Mouse (Mus musculus) megakaryocyte, embryonic 14.5 days (primary cell): ENCODE data around the gene Sept5. TPM values are rescaled to one million over a fixed set of nuclear protein-coding genes. Genes with fewer than 3 reads are reported as not detected.

Source experiments
- H3K27me3 ChIP-seq: replicated peaks from 2 replicates; pipeline ENCODE3; 2012; ENCODE audit warnings: inconsistent platforms
- H3K36me3 ChIP-seq: replicated peaks from 2 replicates; pipeline ENCODE3; 2012; ENCODE audit warnings: low read length, inconsistent platforms, mixed read lengths
- H3K4me1 ChIP-seq: 2 replicates; pipeline ENCODE4 v1.6.1; 2012; ENCODE audit warnings: inconsistent platforms
- H3K4me3 ChIP-seq: replicated peaks from 2 replicates; pipeline ENCODE3; 2012; ENCODE audit warnings: moderate library complexity, mild to moderate bottlenecking, inconsistent platforms
- H3K9me3 ChIP-seq: 2 replicates; pipeline ENCODE4 v1.6.1; 2012; ENCODE audit warnings: inconsistent platforms
- FLI1 ChIP-seq: IDR thresholded peaks from 2 replicates; pipeline ENCODE4 v1.6.1; 2012; ENCODE audit warnings: low read length, inconsistent platforms, mixed read lengths
- GATA1 ChIP-seq: IDR thresholded peaks from 3 replicates; pipeline ENCODE4 v1.6.1; 2012; ENCODE audit warnings: mixed read lengths, low read length, inconsistent platforms, borderline replicate concordance
- polyA plus RNA-seq: library from polyadenylated mRNA; stranded (reverse); fragments of >175 nt; gene quantifications from 2 replicates; pipeline ENCODE4 v1.2.3, GENCODE M21; 2012; ENCODE audit warnings: low replicate concordance; ENCODE audit not compliant: insufficient read depth

The Sept5 gene
- polyA plus RNA-seq, 1 experiment, result 8.0 TPM

- Histone ChIP-seq H3K36me3 (peaks cover 2% of the 10 kb centered on the region), H3K9me3 (no peaks in the 10 kb centered on the region), H3K4me1 (peaks cover 99% of the 10 kb centered on the region), H3K4me3 (peak overlapping the region; percentile 90), H3K27me3 (peaks cover 97% of the 10 kb centered on the region)
- TF ChIP-seq FLI1 (no peak), GATA1 (no peak)
These were observed 3.9 kb downstream of the Sept5 start for GRCm38 (mm10) chr16:18625791-18626311.

GRCm38 (mm10) chr16:18625097-18625496, 4.7 kb downstream of the Sept5 start:
- H3K36me3 ChIP-seq, result peaks cover 6% of the 10 kb centered on the region
- H3K9me3 ChIP-seq, result no peaks in the 10 kb centered on the region
- peaks cover 96% of the 10 kb centered on the region for H3K27me3 ChIP-seq
- H3K4me1 ChIP-seq, result peaks cover 100% of the 10 kb centered on the region
- no peak overlapping the region for H3K4me3 ChIP-seq
- no peak for TF ChIP-seq FLI1
- no peak for TF ChIP-seq GATA1

- Histone ChIP-seq H3K4me1 (peaks cover 100% of the 10 kb centered on the region), H3K27me3 (peaks cover 95% of the 10 kb centered on the region), H3K4me3 (peak overlapping the region; percentile 80), H3K36me3 (peaks cover 10% of the 10 kb centered on the region), H3K9me3 (no peaks in the 10 kb centered on the region)
- TF ChIP-seq GATA1 (no peak), FLI1 (no peak)
These were observed 5.1 kb downstream of the Sept5 start for GRCm38 (mm10) chr16:18624641-18625040.

- peaks cover 91% of the 10 kb centered on the region for H3K27me3 ChIP-seq
- peaks cover 17% of the 10 kb centered on the region for H3K36me3 ChIP-seq
- TF ChIP-seq GATA1 (no peak), FLI1 (no peak)
- H3K4me1 ChIP-seq, result peaks cover 100% of the 10 kb centered on the region
- H3K4me3 ChIP-seq, result peak overlapping the region; percentile 80
- no peaks in the 10 kb centered on the region for H3K9me3 ChIP-seq
These were observed 5.8 kb downstream of the Sept5 start for GRCm38 (mm10) chr16:18623751-18624540.

- H3K9me3 ChIP-seq, result no peaks in the 10 kb centered on the region
- H3K27me3 ChIP-seq, result peaks cover 83% of the 10 kb centered on the region
- TF ChIP-seq GATA1 (no peak), FLI1 (no peak)
- peak overlapping the region; percentile 95 for H3K4me3 ChIP-seq
- peaks cover 19% of the 10 kb centered on the region for H3K36me3 ChIP-seq
- peaks cover 100% of the 10 kb centered on the region for H3K4me1 ChIP-seq
These were observed 6.6 kb downstream of the Sept5 start for GRCm38 (mm10) chr16:18622916-18623750.

- TF ChIP-seq GATA1 (no peak), FLI1 (no peak)
- Histone ChIP-seq H3K9me3 (no peaks in the 10 kb centered on the region), H3K4me1 (peaks cover 100% of the 10 kb centered on the region), H3K27me3 (peaks cover 78% of the 10 kb centered on the region), H3K4me3 (peak within 1 kb of the TSS; percentile 95), H3K36me3 (peaks cover 19% of the 10 kb centered on the region)
These were observed 7.7 kb downstream of the Sept5 start, which contains the start of gene Gp1bb for GRCm38 (mm10) chr16:18622019-18622418. Gene Gp1bb (minus strand): TSS chr16:18622403.

- TF ChIP-seq FLI1 (no peak), GATA1 (no peak)
- H3K4me3 ChIP-seq, result peak overlapping the region; percentile 95
- peaks cover 78% of the 10 kb centered on the region for H3K27me3 ChIP-seq
- peaks cover 100% of the 10 kb centered on the region for H3K4me1 ChIP-seq
- no peaks in the 10 kb centered on the region for H3K9me3 ChIP-seq
- H3K36me3 ChIP-seq, result peaks cover 19% of the 10 kb centered on the region
These were observed 8.3 kb downstream of the Sept5 start for GRCm38 (mm10) chr16:18621362-18622001.

- Histone ChIP-seq H3K27me3 (peaks cover 77% of the 10 kb centered on the region), H3K9me3 (no peaks in the 10 kb centered on the region), H3K4me3 (peak overlapping the region; percentile 95), H3K4me1 (peaks cover 93% of the 10 kb centered on the region), H3K36me3 (peaks cover 19% of the 10 kb centered on the region)
- TF ChIP-seq FLI1, result no peak
- TF ChIP-seq GATA1, result no peak
These were observed 9.0 kb downstream of the Sept5 start for GRCm38 (mm10) chr16:18620601-18621361.

GRCm38 (mm10) chr16:18620201-18620600, 9.6 kb downstream of the Sept5 start:
- no peaks in the 10 kb centered on the region for H3K9me3 ChIP-seq
- H3K36me3 ChIP-seq, result peaks cover 19% of the 10 kb centered on the region
- peak overlapping the region; percentile 95 for H3K4me3 ChIP-seq
- peaks cover 76% of the 10 kb centered on the region for H3K27me3 ChIP-seq
- peaks cover 88% of the 10 kb centered on the region for H3K4me1 ChIP-seq
- TF ChIP-seq FLI1, result no peak
- no peak for TF ChIP-seq GATA1
